Mouse (Mus musculus): ENCODE results near the gene C87977.
"Not testable (repeated sequence)": the region's sequence is repeated elsewhere in the genome, so short reads cannot be mapped to it uniquely, and the experiment has no call there.

The C87977 gene

GRCm38 (mm10) chr4:144213218-144213617, at the start of gene C87977:
C87977 (minus strand) TSS chr4:144213318.
- not testable (repeated sequence) for DNase-seq (ENCODE audit: low read depth, low spot score)

- not testable (repeated sequence) for DNase-seq (ENCODE audit: low read depth, low spot score)
These were observed 41.6 kb upstream of the C87977 start for GRCm38 (mm10) chr4:144254768-144255167.

- no peak for DNase-seq (ENCODE audit: low read depth, low spot score)
These were observed 22.7 kb downstream of the C87977 start, which contains the start of gene Oog2 for GRCm38 (mm10) chr4:144190419-144190818. Oog2 (plus strand) TSS chr4:144190719.

GRCm38 (mm10) chr4:144162563-144162962, 50.6 kb downstream of the C87977 start, which contains the start of gene Oog3:
Oog3 (minus strand) TSS chr4:144162663.
- no peak for DNase-seq (ENCODE audit: low read depth, low spot score)
